ENCODE assay signal across 26 mouse cellular contexts in the genomic region with DNA sequence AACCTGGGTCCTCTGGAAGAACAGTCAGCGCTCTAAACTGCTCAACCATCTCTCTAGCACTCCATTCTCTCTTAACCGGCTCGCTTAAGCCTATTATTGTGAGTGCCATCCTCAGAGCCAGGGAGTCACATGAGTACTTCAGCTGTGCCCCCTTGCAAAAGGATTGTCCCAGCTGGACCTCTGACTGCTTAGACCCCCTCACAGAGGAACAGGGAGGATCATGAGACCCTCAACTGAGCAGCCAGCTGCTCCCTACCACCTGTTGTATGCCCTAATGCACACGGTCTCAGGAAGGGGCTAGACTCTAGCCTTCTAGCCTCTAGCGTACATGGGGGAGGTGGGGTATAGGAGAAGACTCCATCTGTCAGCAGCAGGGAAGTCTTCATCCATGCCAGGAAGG. TPM values are rescaled to one million over a fixed set of nuclear protein-coding genes. Genes with fewer than 3 reads are reported as not detected.
"Had no signal": no experiment of that assay in that cellular context is flagged by ENCODE, and none has a peak within 500 bp of the region (broad histone marks: within the 10 kb centered on the region; RNA-seq: fewer than 3 reads in every experiment).

No protein-coding gene starts in this region.

- ATAC-seq: liver, postnatal 0 days; lung, postnatal 0 days; midbrain, embryonic 13.5 days; midbrain, embryonic 16.5 days had no signal

- H3K27me3 ChIP-seq: lung, embryonic 15.5 days; neural tube, embryonic 13.5 days; neural tube, embryonic 15.5 days; stomach, embryonic 15.5 days had no signal

- H3K36me3 ChIP-seq: liver, embryonic 13.5 days; liver, embryonic 15.5 days; lung, embryonic 15.5 days; midbrain, embryonic 13.5 days; neural tube, embryonic 13.5 days; neural tube, embryonic 15.5 days; stomach, embryonic 15.5 days had no signal

- H3K4me3 ChIP-seq: liver, embryonic 13.5 days; liver, embryonic 15.5 days; lung, embryonic 15.5 days; megakaryocyte, embryonic 14.5 days; midbrain, embryonic 13.5 days; myocyte; neural tube, embryonic 13.5 days; neural tube, embryonic 15.5 days; stomach, embryonic 15.5 days had no signal

- H3K9ac ChIP-seq: liver, embryonic 13.5 days; liver, embryonic 15.5 days; liver, postnatal 0 days; lung, embryonic 15.5 days; midbrain, embryonic 13.5 days; neural tube, embryonic 13.5 days; neural tube, embryonic 15.5 days; stomach, embryonic 15.5 days had no signal

- H3K4me1 ChIP-seq: neural tube, embryonic 13.5 days; neural tube, embryonic 15.5 days had no signal

- H3K4me2 ChIP-seq: liver, embryonic 13.5 days; liver, embryonic 15.5 days; lung, embryonic 15.5 days; midbrain, embryonic 11.5 days; midbrain, embryonic 13.5 days; neural tube, embryonic 13.5 days; neural tube, embryonic 15.5 days; stomach, embryonic 15.5 days had no signal

- H3K27ac ChIP-seq: liver, embryonic 13.5 days; liver, embryonic 15.5 days; lung, embryonic 15.5 days; macrophage; midbrain, embryonic 13.5 days; neural tube, embryonic 13.5 days; neural tube, embryonic 15.5 days; stomach, embryonic 15.5 days; stomach, postnatal 0 days had no signal

- DNase-seq: liver, embryonic 13.5 days; liver, postnatal 0 days; lung, adult 2 months; lung, postnatal 14 days; lung, postnatal 36 days; right cerebral cortex, adult 18-20 months; right cerebral cortex, postnatal 25 days; right cerebral cortex, postnatal 4 days; thymus, adult 2 months; thymus, postnatal 25 days; thymus, postnatal 4 days had no signal

- H3K9me3 ChIP-seq: liver, embryonic 13.5 days; liver, embryonic 15.5 days; lung, embryonic 15.5 days; megakaryocyte, embryonic 14.5 days; midbrain, embryonic 13.5 days; neural tube, embryonic 13.5 days; neural tube, embryonic 15.5 days; stomach, embryonic 15.5 days had no signal

RNA-seq across cellular contexts. Expression of gene Gucy2e, which starts 18.0 kb away (rescaled TPM):
- polyA plus RNA-seq: liver, embryonic 13.5 days; liver, embryonic 15.5 days; liver, postnatal 0 days; lung, adult 2 months; macrophage; myocyte; neural tube, embryonic 11.5 days; small intestine, adult 2 months had no signal

RNA-seq across cellular contexts. Expression of gene Alox8, which starts 57.2 kb away (rescaled TPM):
- polyA plus RNA-seq: liver, embryonic 13.5 days; lung, adult 2 months; macrophage; midbrain, embryonic 11.5 days; myocyte; neural tube, embryonic 11.5 days; small intestine, adult 2 months had no signal
